Mouse (Mus musculus) adrenal gland (tissue): ENCODE data around the gene Slc6a8.

ENCODE experiments used
- intact Hi-C: fragments of 180-260 bp; cut with DNase I; formaldehyde crosslinking; loops from one replicate; pipeline ENCODE4 v1.15.1; 2025

Gene Slc6a8

DNA sequence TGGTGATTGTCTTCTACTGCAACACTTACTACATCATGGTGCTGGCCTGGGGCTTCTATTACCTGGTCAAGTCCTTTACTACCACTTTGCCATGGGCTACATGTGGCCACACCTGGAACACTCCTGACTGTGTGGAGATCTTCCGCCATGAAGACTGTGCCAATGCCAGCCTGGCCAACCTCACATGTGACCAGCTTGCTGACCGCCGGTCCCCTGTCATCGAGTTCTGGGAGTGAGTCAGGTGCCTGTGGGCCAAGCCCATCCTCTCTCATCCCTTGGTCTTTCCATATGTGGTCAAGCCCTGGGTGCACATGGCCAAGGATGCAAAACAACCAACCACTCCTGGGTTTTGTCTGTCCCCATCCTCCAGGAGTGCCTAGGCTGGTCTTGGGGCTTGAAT is 3.7 kb downstream of the Slc6a8 start:
- intact Hi-C loops = no loop called here

DNA sequence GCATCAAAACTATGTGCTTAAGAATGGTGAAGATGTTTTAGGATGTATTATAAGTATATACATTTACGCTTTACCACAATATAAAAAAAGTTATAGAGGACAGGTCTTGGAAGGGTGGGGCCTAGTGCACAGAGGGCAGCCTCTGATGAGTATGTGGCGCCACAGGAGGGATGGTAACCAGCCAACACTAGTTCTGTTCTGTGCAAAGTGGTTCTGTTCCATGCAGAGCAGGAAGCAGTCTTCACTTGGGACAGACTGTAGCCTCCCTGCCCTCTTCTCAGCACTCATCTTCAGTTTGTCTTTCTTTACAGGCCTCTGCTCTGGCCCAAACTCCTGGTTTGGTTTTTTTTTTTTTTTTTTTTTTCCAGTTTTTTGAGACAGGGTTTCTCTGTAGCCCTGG is 11.2 kb downstream of the Slc6a8 start:
- intact Hi-C loops = no loop called here

- intact Hi-C loops = no loop called here
Observed at GRCm38 (mm10) chrX:73684978-73685377, 12.0 kb downstream of the Slc6a8 start.

DNA sequence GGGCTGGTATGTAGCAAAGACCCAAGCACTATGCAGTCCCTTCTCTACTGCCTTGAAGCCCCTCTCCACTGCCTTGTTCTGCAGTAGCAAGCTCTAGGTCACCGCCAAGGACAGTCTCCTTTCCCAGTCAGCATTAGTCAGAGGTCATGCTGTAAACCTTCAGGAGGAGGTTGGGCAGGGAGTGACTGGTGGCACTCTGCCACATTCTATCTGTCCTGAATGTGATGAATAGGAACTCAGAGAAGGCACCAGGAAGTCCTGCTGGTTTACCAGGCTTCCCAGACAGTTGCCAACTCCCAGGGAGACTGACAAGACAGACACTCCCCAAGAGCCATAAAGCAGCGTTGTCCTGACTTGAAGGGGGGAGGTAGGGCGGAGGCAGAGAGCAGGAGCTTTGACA is 12.7 kb downstream of the Slc6a8 start:
- intact Hi-C loops = no loop called here

DNA sequence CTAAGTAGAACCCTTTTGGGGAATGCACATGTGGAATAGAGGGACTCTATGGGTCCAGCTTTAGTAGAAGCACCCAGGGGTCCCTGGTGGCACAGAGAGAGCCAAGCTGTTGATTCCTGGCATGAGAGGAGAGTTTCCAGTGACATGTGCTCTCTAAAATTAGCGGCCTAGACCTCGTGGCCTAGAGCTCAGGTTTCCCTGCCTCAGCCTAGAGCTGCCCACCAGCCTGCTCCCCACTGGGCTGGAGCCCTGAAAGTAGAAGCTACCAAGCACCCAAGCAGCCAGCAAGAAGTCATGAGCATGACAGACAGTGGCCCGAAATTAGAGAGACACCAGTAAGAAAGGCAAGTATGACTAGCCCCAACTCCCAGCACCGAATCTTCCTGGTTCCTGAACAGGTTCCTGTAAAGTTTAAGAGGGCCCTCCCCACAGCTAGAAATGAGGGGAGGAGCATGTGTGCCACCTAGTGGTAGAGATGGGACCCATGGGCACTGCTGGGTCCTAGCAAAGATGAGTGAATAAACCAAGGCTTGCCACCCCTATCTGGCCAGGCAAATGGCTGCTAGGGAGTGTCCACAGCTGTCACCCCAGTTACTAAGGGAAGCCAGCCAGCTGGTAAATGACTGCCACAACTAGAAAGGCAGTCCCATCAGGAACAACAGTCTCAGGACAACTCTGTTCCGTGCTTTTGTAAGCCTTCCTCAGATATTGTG is 18.1 kb downstream of the Slc6a8 start:
- intact Hi-C loops = no loop called here

- intact Hi-C loops = no loop called here
Observed at GRCm38 (mm10) chrX:73700472-73700871, 27.5 kb downstream of the Slc6a8 start.

DNA sequence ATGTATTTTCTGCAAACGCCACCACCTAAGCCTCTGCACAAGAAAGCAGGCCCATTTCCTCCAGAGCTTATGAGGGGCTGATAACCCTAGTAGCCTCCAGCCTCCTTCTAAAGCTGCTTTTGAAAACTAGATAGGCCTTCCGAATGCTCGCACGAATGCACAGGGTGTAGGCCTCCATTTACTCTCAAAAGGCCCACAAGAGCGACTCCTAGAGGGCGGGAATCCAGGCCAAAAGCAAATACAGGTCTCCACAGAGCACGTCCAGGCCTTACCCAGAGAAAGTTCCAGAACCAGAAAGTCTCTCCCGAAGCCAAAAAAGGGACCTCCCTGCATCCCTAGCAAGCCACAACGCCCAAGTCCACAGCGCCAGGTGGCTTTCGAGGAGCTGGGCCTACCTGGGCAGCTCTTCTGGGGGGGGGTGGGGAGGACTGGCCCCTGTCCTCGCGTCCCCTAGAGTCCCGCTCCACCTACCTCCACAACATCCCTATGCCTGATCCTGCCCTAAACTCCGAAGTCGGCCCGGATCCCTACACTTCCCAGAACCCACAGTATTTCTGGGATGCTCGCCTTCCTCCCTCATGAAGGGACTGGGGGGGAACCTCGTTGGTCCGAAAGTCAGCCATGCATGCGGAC is 42.6 kb downstream of the Slc6a8 start:
- intact Hi-C loops = no loop called here

DNA sequence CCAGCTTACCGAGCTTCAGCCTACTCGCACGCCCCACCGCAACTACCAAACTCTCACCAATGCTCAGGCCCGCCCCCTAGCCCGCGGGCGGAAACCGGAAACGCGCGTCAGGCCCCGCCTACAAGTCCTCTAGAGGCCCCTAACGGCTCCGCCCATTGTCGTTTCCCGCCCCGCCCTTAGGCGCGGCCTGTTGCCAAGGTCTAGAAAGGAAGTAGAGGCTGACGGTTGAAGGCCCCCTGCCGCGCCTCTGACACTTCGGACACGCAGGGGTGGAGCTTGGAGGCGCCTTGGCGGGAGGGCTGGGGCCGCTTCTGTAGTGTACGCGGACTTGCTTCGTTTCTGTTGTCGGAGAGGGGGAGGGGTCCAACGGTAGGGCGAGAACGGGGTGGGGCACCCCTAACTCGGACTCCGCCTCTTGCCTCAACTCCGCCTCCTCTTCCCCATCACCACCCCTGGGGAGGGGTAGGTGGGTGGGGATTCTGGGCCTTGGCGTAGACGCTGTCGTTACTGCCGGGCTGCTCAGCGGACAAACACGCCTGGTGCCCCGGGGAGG is 43.2 kb downstream of the Slc6a8 start, which contains the start of the genes Bcap31 and Abcd1:
Gene Bcap31 (minus strand): TSS at position 67 of the 553 bp plus-strand sequence.
Gene Abcd1 (plus strand): TSS at position 489 of the 553 bp plus-strand sequence.
- intact Hi-C loops = no loop called here

- intact Hi-C loops = no loop called here
Observed at GRCm38 (mm10) chrX:73716709-73717545, 44.0 kb downstream of the Slc6a8 start.

DNA sequence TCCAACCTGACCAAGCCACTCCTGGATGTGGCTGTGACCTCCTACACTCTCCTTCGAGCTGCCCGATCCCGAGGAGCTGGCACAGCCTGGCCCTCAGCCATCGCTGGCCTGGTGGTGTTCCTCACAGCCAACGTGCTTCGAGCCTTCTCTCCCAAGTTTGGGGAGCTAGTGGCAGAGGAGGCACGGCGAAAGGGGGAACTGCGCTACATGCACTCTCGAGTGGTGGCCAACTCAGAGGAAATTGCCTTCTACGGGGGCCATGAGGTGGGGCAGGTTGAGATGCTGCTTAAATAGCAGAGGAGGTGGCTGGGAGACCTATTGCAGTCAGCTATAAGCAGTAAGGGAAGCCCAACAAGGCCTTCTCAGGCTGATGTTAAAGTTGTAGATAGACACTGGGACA is 44.7 kb downstream of the Slc6a8 start:
- intact Hi-C loops = no loop called here

DNA sequence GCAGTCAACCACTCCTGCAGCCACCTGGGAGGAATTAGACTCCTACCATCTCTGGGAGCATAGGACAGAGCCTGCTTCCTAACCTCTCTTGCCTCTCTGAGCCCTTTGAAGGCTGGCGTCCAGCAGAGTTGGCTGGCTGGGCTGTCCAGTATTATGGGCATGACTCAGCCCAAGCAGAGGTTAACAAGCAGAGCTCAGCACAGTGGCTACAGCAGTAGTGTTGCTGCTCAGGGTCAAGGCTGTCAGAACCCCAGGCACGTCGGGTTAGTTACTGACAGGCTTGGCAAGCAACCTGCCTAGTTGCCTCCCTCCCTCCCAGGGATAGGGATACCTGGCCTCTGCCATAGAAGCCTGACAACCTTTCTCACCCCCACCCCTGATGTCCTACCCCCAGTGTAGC is 45.3 kb downstream of the Slc6a8 start:
- intact Hi-C loops = no loop called here

GRCm38 (mm10) chrX:73718686-73719362 is 45.9 kb downstream of the Slc6a8 start:
- intact Hi-C loops = no loop called here

DNA sequence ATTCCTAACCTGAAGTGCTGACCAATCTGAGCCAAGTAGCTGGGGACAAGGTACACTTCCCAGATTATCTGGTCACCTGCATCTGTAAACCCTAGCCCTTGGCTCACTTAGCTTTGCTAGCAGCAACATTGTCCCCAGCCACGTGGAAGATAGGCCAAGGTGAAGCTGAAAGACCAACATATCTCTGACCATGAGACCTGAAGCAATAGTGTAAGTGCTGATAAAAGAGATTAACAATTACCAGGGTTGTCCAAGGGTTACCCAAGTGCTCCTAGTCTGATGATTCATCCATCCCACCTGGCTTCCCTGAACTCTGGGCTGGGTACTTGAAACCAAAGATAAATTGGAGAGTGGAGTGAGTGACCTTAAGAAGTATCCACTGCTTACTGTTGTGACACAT is 58.0 kb downstream of the Slc6a8 start:
- intact Hi-C loops = no loop called here
